Mouse (Mus musculus) C2C12 (cell line): Measurements from ENCODE around the gene Gtf2f1. TPM values are rescaled to one million over a fixed set of nuclear protein-coding genes. Genes with fewer than 3 reads are reported as not detected.

Experiments
- H3K27me3 ChIP-seq: one replicate; pipeline ENCODE4 v1.6.1; 2011; ENCODE audit not compliant: control insufficient read depth, insufficient read depth, insufficient read length
- H3K36me3 ChIP-seq: one replicate; pipeline ENCODE4 v1.6.1; 2011; ENCODE audit not compliant: control insufficient read depth, insufficient read depth
- H3K4me3 ChIP-seq: one replicate; pipeline ENCODE4 v1.5.1; 2011; ENCODE audit warnings: mild to moderate bottlenecking, control low read depth; ENCODE audit not compliant: poor library complexity, insufficient read depth, severe bottlenecking
- H3K79me2 ChIP-seq: one replicate; pipeline ENCODE4 v1.6.1; 2011; ENCODE audit not compliant: control insufficient read depth, insufficient read depth
- H3K79me3 ChIP-seq: one replicate; pipeline ENCODE4 v1.6.1; 2011; ENCODE audit warnings: low read depth, control low read depth
- H3ac ChIP-seq: one replicate; pipeline ENCODE3; 2011; ENCODE audit warnings: low read depth; ENCODE audit not compliant: control insufficient read depth, insufficient read length
- CEBPB ChIP-seq: IDR thresholded peaks from one replicate; pipeline ENCODE4 v1.6.1; 2011; ENCODE audit warnings: low read depth, mild to moderate bottlenecking, control low read depth, moderate library complexity
- CTCF ChIP-seq: IDR thresholded peaks from one replicate; pipeline ENCODE4 v1.5.1; 2011; ENCODE audit not compliant: control insufficient read depth, insufficient read depth, insufficient read length
- FOSL1 ChIP-seq: IDR thresholded peaks from one replicate; pipeline ENCODE4 v1.8.0; 2011; ENCODE audit warnings: mild to moderate bottlenecking, low read length; ENCODE audit not compliant: poor library complexity, insufficient read depth, severe bottlenecking
- MAX ChIP-seq: IDR thresholded peaks from one replicate; pipeline ENCODE4 v1.6.1; 2011; ENCODE audit warnings: mild to moderate bottlenecking, control low read depth
- MYOD1 ChIP-seq: IDR thresholded peaks from one replicate; pipeline ENCODE4 v1.6.1; 2011; ENCODE audit warnings: low read depth; ENCODE audit not compliant: control insufficient read depth, insufficient read length
- MYOG ChIP-seq: IDR thresholded peaks from one replicate; pipeline ENCODE4 v1.6.1; 2011; ENCODE audit not compliant: control insufficient read depth, insufficient read length; ENCODE audit errors: extremely low read depth
- USF1 ChIP-seq: IDR thresholded peaks from one replicate; pipeline ENCODE4 v1.6.1; 2011; ENCODE audit warnings: low read depth, mild to moderate bottlenecking, control low read depth, moderate library complexity
- polyA plus RNA-seq: library from polyadenylated mRNA; unstranded; fragments of >200 nt; fragmentation: generic; extraction: Trizol; gene quantifications from one replicate; pipeline ENCODE4 v1.2.1, GENCODE M21; 2012; ENCODE audit warnings: missing spikeins

Gene Gtf2f1
- polyA plus RNA-seq, 1 experiment: 76.8 TPM

- peaks cover 51% of the 10 kb centered on the region for H3K27me3 ChIP-seq
- TF ChIP-seq FOSL1 (no peak), MYOD1 (no peak), MAX (no peak), CEBPB (no peak), CTCF (no peak), USF1 (no peak), MYOG (no peak)
- no peak overlapping the region for H3ac ChIP-seq
- H3K4me3 ChIP-seq: no peak overlapping the region
- H3K79me3 ChIP-seq: no peaks in the 10 kb centered on the region
- no peaks in the 10 kb centered on the region for H3K36me3 ChIP-seq
- no peaks in the 10 kb centered on the region for H3K79me2 ChIP-seq
Observed at GRCm38 (mm10) chr17:56973956-56974707, 37.0 kb downstream of the Gtf2f1 start.

DNA sequence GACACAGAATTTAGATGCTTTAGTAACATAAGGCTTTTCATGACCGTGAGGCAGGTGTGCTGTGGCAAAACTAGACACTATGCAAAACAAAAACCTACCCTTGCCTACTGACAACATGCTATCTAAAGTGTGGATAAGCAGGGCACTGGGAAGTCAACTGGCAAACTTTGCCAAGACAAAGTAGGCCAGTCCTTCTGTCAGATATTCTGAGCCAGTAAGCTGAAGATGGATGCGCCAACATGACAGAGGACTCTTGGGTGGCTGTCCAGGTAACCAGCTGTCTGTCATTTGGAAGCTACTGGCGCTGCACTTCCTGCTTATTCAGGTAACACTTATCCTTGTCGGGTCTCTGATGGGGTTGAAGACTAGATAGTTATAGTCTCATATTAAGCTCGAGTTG, 41.0 kb downstream of the Gtf2f1 start:
- no peak for TF ChIP-seq CTCF
- TF ChIP-seq FOSL1: no peak
- TF ChIP-seq MYOD1: no peak
- TF ChIP-seq MAX: no peak
- TF ChIP-seq CEBPB: no peak
- no peak for TF ChIP-seq USF1
- TF ChIP-seq MYOG: no peak
- Histone ChIP-seq H3K4me3 (no peak overlapping the region), H3K36me3 (no peaks in the 10 kb centered on the region), H3K79me2 (no peaks in the 10 kb centered on the region), H3K27me3 (peaks cover 30% of the 10 kb centered on the region), H3ac (no peak overlapping the region), H3K79me3 (no peaks in the 10 kb centered on the region)

DNA sequence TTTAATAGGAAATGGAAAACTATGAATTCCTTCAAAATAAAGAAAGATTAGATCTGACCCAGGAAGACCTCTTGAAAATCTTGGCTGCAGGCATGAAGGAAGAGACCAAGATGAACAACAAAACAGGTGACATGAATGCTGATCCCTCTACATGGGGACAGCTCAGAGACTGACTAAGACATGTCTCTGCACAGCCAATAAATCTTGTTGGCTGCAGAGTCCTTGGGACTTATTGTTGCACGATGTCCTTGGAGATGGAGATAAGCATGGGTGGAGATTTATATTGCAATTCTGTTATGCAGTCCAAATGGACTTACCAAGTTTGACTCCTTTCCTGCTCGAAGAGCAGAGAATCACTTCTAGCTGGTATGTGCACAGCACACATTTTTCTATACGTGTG, 41.8 kb downstream of the Gtf2f1 start:
- no peaks in the 10 kb centered on the region for H3K36me3 ChIP-seq
- no peaks in the 10 kb centered on the region for H3K79me2 ChIP-seq
- H3K79me3 ChIP-seq: no peaks in the 10 kb centered on the region
- H3ac ChIP-seq: no peak overlapping the region
- peaks cover 32% of the 10 kb centered on the region for H3K27me3 ChIP-seq
- H3K4me3 ChIP-seq: no peak overlapping the region
- TF ChIP-seq FOSL1: no peak
- no peak for TF ChIP-seq CTCF
- TF ChIP-seq MYOG: no peak
- no peak for TF ChIP-seq USF1
- no peak for TF ChIP-seq CEBPB
- no peak for TF ChIP-seq MAX
- no peak for TF ChIP-seq MYOD1

DNA sequence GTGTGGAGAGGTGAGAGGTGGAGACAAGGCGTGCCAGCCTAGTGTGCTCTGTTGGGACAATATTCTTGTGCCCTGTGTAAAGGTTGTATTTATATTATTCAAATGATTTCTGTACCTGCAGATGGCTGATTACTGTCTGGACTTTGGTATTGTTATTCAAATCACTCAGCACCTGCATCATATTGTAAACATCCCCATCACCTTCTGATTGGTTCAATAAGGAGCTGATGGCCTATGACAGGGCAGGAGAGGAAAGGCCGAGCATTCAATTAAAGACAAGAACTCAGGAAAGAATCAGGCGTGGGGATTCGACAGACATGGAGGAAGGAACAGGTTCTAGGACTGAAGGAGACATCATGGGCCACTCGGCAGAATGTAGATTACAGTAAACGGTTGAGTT, 47.4 kb downstream of the Gtf2f1 start:
- Histone ChIP-seq H3K79me3 (no peaks in the 10 kb centered on the region), H3K27me3 (peaks cover 11% of the 10 kb centered on the region), H3K79me2 (no peaks in the 10 kb centered on the region), H3ac (no peak overlapping the region), H3K4me3 (no peak overlapping the region), H3K36me3 (no peaks in the 10 kb centered on the region)
- no peak for TF ChIP-seq CTCF
- TF ChIP-seq MYOG: no peak
- TF ChIP-seq CEBPB: no peak
- no peak for TF ChIP-seq FOSL1
- TF ChIP-seq USF1: no peak
- TF ChIP-seq MAX: no peak
- no peak for TF ChIP-seq MYOD1

- Histone ChIP-seq H3K36me3 (no peaks in the 10 kb centered on the region), H3K4me3 (no peak overlapping the region), H3ac (no peak overlapping the region), H3K79me2 (no peaks in the 10 kb centered on the region), H3K27me3 (peaks cover 11% of the 10 kb centered on the region), H3K79me3 (no peaks in the 10 kb centered on the region)
- no peak for TF ChIP-seq FOSL1
- TF ChIP-seq MAX: no peak
- no peak for TF ChIP-seq USF1
- no peak for TF ChIP-seq CEBPB
- TF ChIP-seq MYOD1: no peak
Observed at GRCm38 (mm10) chr17:56962642-56963405, 48.3 kb downstream of the Gtf2f1 start.

- Histone ChIP-seq H3K4me3 (no peak overlapping the region), H3K79me2 (no peaks in the 10 kb centered on the region), H3ac (no peak overlapping the region), H3K79me3 (no peaks in the 10 kb centered on the region), H3K36me3 (no peaks in the 10 kb centered on the region), H3K27me3 (peaks cover 11% of the 10 kb centered on the region)
- TF ChIP-seq FOSL1 (no peak), MYOG (no peak), CEBPB (no peak), USF1 (no peak)
Observed at GRCm38 (mm10) chr17:56961880-56962279, 49.2 kb downstream of the Gtf2f1 start.
